Mouse (Mus musculus) CD4-positive, CD25-positive, alpha-beta regulatory T cell, adult 4 months (primary cell): ENCODE data around the gene Gse1. TPM values are rescaled to one million over a fixed set of nuclear protein-coding genes. Genes with fewer than 3 reads are reported as not detected.

ENCODE experiments used
- ATAC-seq: one replicate; pipeline ENCODE4 v1.8.0; 2017
- polyA plus RNA-seq, 2 experiments: library from polyadenylated mRNA; unstranded; fragments of 100-300 nt; shearing (Covaris generic); gene quantifications; one replicate each; pipeline ENCODE4 v1.2.1; 2017

The Gse1 gene
- 1 to 10 TPM; 2.2 to 4.2 TPM for polyA plus RNA-seq

DNA sequence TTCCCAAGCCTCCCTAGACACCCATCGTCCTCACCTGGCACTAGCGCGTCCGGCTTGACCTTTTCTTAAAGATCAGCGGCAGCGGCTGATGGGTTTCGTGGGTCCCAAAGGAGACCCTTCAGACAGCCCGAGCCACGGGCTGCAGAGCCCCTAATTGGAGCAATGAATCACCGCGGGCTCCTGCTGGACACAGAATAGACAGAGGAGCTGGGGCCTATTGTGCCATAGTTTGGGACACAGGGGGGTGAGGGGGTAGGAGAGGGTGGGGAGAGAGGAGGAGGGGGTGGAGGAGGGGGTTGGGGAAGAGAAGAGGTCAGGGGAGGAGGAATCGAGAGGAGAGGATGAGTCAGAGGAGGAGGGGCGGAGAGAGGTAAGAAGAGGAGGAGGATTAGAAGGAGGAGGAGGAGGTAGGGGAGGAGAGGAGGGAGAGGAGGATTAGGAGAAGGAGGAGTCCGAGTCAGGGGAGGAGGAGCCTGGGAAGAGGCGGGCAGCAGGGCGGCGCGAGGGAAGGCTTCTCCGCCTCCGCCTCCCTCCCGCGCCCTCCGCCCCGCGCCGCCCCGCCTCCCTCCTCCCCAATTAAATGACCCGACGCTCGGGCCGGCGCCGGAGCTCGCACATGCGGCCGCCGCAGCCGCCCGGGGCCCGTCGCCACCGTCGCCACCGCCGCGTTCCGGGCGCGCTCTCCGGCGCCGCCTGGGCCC is at the start of gene Gse1:
Gene Gse1 (plus strand): TSS at position 566 of the 701 bp plus-strand sequence.
- ATAC-seq, result no peak

DNA sequence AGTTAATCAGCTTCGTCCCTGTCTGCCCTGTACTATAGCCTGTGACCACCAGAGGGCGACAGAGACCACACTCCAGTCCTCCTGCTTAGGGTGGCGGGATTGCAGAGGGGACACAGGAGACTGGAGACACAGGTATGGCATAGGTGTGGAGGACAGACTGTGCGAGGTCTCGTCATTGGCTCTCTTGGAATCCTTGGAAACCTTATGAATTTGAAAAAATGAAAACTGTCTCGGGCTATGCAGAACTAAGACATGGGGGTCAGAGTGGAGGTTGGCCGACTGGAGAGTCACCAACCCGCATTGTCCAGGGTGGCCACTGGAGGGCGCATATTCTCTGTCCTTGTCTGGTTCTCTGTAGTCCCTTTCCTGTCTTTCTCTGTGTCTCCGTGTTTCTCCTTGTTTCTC is 49.2 kb upstream of the Gse1 start:
- ATAC-seq, result peak; percentile 88

DNA sequence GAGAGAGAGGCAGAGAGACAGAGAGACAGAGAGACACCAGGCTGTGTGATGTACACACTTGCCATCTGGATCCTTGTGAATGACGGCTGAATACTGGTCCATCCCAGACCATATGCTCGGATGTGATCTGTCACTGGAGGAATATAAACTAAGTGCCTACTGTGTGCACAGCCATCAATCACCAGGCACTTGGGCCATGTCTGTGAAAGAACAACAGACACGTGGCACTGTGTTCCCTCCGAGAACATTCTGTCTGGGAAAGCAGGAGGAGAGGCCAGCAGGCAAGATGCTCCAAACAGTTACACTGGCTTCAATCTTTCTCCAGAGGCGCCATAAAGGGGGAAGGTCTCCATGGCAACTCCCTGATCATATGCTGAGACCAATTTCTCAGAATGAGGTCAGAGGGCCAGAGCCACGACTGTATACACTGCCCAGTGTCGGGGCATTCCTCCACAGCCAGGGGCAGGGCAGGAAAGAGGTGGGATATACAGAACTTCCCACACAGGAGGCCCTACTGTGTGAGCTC is 47.7 kb upstream of the Gse1 start:
- ATAC-seq, result no peak

DNA sequence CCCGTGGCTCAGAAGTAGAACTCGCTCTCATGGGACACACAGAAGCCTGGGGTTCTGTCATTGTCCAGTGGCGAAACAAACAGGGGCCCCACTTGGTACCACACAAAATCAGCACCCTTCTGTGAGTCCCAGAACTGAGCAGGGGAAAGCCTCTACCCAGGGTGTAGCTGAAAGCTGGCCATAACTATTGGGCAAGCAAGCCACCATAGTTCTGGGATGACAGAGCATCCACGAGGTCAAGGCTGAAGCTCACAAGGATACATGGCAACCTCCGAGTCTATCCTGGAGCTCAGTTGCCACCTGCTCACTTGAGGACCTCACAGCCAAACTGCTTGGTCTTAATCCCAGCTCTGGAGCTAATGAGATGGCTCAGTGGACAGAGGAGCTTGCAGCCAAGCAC is 47.0 kb upstream of the Gse1 start:
- ATAC-seq, result no peak

GRCm38 (mm10) chr8:120181861-120182414 is 46.3 kb upstream of the Gse1 start:
- ATAC-seq, result no peak

GRCm38 (mm10) chr8:120184366-120184765 is 43.9 kb upstream of the Gse1 start:
- no peak for ATAC-seq

DNA sequence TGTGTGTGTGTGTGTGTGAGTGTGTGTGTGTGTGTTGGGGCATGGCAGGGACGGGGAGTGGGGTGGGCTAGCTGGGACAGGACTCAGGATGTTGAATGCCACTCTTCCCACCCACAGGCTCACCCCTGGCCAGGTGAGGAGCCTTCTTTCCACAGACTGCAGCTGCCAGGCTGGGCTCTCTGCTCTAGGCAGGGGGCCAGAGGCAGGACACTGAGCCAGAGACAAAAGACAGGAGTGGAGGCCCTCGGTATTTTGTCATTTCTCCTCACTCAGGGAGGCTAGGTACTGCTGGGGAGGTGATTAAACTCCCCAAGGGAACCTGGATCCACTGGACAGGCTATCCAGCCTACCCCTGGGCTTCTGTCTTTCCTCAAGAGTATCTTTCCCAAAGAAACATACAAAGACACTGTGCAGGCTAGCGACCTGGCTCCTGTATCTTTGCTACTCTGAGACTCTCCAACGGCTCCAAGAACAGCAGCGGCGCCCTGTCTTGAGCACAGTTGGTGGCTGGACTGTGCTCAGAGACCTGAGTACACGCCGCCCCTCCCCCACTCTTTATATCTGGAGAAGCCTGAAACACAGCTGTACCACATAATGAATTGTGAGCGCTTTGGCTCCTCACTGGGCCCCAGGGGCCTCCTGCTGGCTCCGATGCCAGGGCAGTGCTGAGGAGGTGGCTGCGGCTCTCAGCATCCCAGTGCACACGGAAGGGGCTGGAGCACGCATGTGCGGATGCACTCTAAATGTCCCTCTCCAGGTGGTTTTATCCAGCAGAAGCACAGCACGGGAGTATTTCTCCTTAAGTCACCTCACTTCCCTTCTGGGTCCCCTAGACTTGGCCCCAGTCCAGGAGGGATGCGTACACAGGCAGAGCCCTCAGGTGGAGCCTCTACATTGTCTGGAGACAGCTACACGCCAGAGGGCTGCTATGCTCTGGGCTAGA is 43.1 kb upstream of the Gse1 start:
- ATAC-seq, result no peak

DNA sequence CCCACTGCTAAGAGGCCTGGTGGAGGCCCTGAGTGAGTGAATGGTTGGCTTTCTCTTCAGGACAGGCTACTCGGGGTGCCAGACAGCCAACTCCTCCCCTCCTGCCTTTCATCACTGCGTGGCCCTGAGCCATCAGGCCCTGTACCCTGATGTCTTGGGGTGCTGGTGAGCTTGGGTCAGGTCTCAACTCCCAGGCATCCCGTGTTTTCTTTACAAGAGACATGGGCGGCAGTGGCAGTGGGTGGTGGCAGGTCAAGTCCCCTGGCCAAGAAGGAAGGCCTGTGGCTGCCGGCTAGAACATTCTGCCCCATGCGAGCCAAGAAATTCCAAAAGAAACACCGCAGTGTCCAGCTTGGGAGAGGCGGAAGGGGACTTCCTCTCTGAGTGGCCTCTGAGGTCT is 41.8 kb upstream of the Gse1 start:
- ATAC-seq, result no peak

DNA sequence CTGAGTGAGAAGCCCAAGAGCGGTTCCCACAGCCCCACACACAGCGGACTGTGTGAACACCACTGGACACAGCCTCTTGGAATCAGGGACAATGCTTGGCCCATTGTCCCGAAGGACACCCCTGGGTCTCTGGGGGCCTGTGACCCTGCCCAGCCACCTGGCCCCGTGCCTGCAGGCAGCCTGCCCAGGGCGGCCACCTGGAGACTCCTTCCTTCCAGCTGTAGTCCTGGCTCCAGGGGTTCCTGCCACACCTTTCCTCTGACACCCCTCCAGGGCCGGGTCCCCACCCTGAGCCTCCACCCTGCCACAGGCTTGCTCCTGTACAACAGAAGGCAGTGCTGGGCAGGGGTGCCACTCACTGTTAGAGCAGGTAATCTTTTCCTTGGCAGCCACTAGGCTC is 39.7 kb upstream of the Gse1 start:
- no peak for ATAC-seq

GRCm38 (mm10) chr8:120189440-120189839 is 38.8 kb upstream of the Gse1 start:
- no peak for ATAC-seq

- ATAC-seq, result no peak
Observed at GRCm38 (mm10) chr8:120190107-120190809, 38.0 kb upstream of the Gse1 start.

DNA sequence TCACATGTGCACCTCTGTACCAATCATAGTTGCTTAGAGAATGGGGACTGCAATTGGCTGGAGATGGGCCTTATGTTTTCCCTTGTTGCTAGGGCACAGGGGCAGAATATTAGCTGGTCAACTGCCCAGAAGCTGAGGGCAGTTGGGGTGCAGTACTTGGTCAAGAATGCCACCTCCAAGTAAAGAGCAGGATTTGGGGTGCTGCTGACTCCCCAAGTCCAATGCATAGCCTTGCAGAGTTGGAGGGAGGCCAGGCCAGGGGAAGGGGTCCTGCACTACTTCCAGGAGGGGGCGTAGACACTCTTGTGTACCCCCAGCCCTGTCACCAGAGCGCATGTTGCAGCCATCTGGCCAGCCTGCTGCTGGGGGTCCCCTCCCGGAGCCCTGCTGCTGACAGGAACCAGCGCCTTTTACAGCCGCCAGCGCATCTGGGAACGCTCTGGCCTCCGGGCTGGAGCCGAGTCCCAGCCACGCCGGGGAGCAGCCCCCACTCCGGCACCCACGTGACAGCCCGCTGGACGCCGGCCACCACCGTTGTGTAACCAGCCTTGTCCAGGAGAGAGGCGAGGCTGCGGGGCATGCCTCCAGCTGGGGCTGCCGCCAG is 37.3 kb upstream of the Gse1 start:
- no peak for ATAC-seq

GRCm38 (mm10) chr8:120191633-120192032 is 36.6 kb upstream of the Gse1 start:
- ATAC-seq, result no peak

- ATAC-seq, result no peak
Observed at GRCm38 (mm10) chr8:120192118-120192517, 36.1 kb upstream of the Gse1 start.

- no peak for ATAC-seq
Observed at GRCm38 (mm10) chr8:120201351-120201750, 26.9 kb upstream of the Gse1 start.

DNA sequence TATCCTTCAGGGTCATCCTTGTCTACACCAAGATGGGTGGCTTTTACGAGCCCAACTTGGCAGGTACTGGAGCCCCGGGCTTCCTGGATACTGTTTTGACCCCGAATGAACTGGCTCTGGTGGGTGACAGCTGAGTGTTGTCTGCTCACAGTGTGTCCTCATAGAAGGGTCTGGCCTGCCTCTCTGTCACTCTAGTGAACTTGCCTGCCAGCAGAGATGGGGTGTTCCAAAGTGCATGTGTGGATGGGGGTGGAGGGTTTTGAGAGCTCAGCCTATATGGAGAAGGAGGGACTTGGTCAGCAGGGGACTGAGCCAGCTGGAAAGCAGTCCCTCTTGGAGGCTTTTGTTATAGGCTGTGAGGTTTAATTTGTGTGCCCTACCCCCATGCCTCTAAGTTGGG is 25.7 kb upstream of the Gse1 start:
- ATAC-seq, result no peak

DNA sequence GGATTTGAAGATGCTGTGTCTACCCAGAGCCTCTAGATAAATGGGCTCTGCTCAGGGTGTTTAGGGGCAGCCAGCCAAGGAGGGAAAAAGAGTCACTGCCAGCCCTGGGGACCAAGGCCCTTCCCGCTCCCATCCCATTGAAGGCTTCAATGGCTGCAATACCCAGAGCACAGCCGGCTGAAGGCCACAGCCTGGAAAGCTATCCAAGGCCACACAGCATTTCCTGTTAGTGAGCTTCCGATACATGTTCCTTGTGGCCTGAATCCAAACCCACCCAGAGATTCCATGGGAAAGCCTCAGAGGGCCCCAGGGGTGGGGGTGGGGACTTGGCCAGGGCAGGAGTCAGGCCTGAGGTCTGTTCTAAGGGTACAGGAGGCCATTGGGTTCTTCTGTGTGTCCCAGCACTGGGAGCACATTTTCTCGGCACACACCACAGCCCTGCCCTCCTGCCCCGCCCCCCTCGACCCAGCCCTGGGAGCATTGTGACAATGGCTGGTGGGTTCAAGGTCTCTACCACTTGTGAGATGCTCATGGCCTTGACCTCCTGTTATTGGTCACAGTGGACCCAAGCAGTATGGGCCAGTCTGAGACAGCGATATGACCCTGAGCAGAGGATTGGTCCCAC is 23.4 kb upstream of the Gse1 start:
- no peak for ATAC-seq

DNA sequence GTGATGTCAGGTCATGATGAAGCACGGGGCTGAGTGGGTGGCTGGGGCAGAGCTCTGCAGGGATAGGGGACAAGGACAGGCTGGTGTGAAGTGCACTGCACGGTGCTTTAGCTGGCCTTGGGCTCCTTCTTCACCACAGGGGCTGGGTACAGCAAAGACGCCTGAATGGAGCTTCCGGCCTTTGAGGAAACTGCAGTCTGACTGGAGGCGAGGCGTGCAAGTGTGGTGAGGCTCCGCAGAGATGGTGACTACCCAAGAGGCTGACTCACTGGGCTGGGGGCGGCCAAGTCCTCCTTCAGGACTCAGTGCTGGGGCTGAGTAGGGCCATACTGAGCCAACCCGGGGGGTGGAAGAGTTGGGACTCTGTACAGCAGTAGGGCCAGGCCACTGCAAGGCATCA is 22.3 kb upstream of the Gse1 start:
- ATAC-seq, result no peak

DNA sequence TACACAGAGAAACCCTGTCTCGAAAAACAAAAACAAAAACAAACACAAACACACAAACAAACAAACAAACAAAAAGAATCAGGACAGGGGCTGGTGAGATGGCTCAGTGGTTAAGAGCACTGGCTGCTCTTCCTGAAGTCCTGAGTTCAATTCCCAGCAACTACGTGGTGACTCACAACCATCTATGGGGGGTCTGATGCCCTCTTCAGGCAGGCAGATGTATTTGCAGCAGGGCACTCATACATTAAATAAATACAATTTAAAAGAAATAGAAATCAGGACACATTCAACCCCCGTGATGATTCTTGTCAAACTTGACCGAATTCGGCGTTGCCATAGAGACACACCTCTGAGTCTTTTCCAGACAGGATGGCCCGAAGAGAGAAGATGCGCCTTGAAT is 20.9 kb upstream of the Gse1 start:
- no peak for ATAC-seq

- no peak for ATAC-seq
Observed at GRCm38 (mm10) chr8:120208113-120208512, 20.1 kb upstream of the Gse1 start.

DNA sequence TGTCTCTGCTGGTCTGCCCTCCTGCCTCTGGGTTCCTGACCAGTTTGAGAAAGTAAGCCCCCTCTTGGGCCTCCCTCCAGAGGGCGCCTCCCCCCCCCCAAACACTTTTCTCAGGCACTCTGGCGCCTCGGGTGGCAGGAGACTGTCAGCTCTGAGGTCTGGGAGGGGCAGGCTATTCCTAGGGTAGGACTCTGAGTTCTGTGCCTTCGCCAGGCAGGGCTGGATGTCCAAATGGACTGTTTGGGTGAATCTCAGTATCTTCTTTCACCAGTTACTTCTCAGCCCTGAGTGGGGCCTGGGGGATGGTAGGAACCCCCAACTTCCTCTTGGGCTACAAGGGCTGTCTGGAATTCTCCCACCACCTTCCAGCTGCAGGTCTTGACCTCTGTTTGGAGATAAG is 16.9 kb upstream of the Gse1 start:
- no peak for ATAC-seq

- no peak for ATAC-seq
Observed at GRCm38 (mm10) chr8:120212596-120212995, 15.7 kb upstream of the Gse1 start.
